Mouse (Mus musculus) CH12.LX (cell line): ENCODE data around the gene Chchd3. TPM values are rescaled to one million over a fixed set of nuclear protein-coding genes. Genes with fewer than 3 reads are reported as not detected.

Source experiments
- DNase-seq: peaks from one replicate; pipeline ENCODE4 v3.0.0-alpha.2; 2013; ENCODE audit errors: extremely low read depth
- H3K27ac ChIP-seq: 2 replicates; pipeline ENCODE4 v1.5.1; 2012; ENCODE audit warnings: low read depth, mild to moderate bottlenecking, control low read depth, moderate library complexity; ENCODE audit not compliant: insufficient read depth
- H3K27me3 ChIP-seq: replicated peaks from 2 replicates; pipeline ENCODE3; 2012; ENCODE audit warnings: inconsistent platforms
- H3K36me3 ChIP-seq, 2 experiments: replicated peaks in 1 of 2; 2 replicates each; pipeline versions ENCODE3 to v1.6.1; 2012; ENCODE audit warnings: inconsistent platforms in 1 of 2, low read length in 1 of 2, mild to moderate bottlenecking in 1 of 2, mixed read lengths in 1 of 2, moderate library complexity in 1 of 2; ENCODE audit not compliant: control insufficient read depth in 1 of 2, insufficient read depth in 1 of 2
- H3K4me1 ChIP-seq, 2 experiments: 2 replicates each; pipeline ENCODE4 v1.6.1; 2012; ENCODE audit warnings: inconsistent platforms in 1 of 2, moderate library complexity in 1 of 2; ENCODE audit not compliant: insufficient read depth in 2 of 2, control insufficient read depth in 1 of 2
- H3K4me2 ChIP-seq: 2 replicates; pipeline ENCODE4 v1.6.1; 2012; ENCODE audit warnings: low read depth, mild to moderate bottlenecking, control low read depth; ENCODE audit not compliant: poor library complexity, insufficient read depth, severe bottlenecking
- H3K4me3 ChIP-seq, 3 experiments: fragments of 150-350 bp in 1 of 3; sonication (generic) in 1 of 3; replicated peaks in 1 of 3; 2 replicates each; pipeline versions ENCODE3 to v1.5.1; 2011 to 2012; ENCODE audit warnings: low read depth in 2 of 3, low read length in 2 of 3, mild to moderate bottlenecking in 2 of 3, moderate library complexity in 2 of 3, control low read depth in 1 of 3, improper control_type of control experiment in 1 of 3, inconsistent platforms in 1 of 3, mixed read lengths in 1 of 3; ENCODE audit not compliant: poor library complexity in 1 of 3
- H3K79me2 ChIP-seq: replicated peaks from 2 replicates; pipeline ENCODE4 v1.6.1; 2012; ENCODE audit warnings: mild to moderate bottlenecking, moderate library complexity; ENCODE audit not compliant: control insufficient read depth, poor library complexity, insufficient read depth, severe bottlenecking; ENCODE audit errors: extremely low read depth
- H3K9ac ChIP-seq: 2 replicates; pipeline ENCODE4 v1.6.1; 2012; ENCODE audit warnings: low read depth, mild to moderate bottlenecking, control low read depth, moderate library complexity; ENCODE audit not compliant: insufficient read depth
- H3K9me3 ChIP-seq: replicated peaks from 2 replicates; pipeline ENCODE3; 2012; ENCODE audit warnings: low read length, inconsistent platforms, mixed read lengths
- BHLHE40 ChIP-seq: IDR thresholded peaks from 2 replicates; pipeline ENCODE4 v1.6.1; 2011; ENCODE audit warnings: mild to moderate bottlenecking, low read depth, low read length, improper control_type of control experiment
- CHD1 ChIP-seq: IDR thresholded peaks from 2 replicates; pipeline ENCODE4 v1.6.1; 2012; ENCODE audit warnings: low read depth, low read length, improper control_type of control experiment, inconsistent platforms
- ELF1 ChIP-seq: IDR thresholded peaks from 2 replicates; pipeline ENCODE4 v1.6.1; 2014; ENCODE audit warnings: low read depth, mild to moderate bottlenecking, inconsistent platforms, low read length, improper control_type of control experiment
- EP300 ChIP-seq: IDR thresholded peaks from 2 replicates; pipeline ENCODE4 v1.6.1; 2011; ENCODE audit warnings: low read length, improper control_type of control experiment
- GABPA ChIP-seq: IDR thresholded peaks from 2 replicates; pipeline ENCODE4 v1.6.1; 2012; ENCODE audit warnings: low read depth, low read length, improper control_type of control experiment, inconsistent platforms; ENCODE audit not compliant: insufficient replicate concordance
- HCFC1 ChIP-seq: IDR thresholded peaks from 2 replicates; pipeline ENCODE4 v1.6.1; 2012; ENCODE audit warnings: low read depth, mild to moderate bottlenecking, inconsistent platforms, low read length, improper control_type of control experiment
- JUN ChIP-seq: IDR thresholded peaks from 2 replicates; pipeline ENCODE4 v1.6.1; 2011; ENCODE audit warnings: low read depth, mild to moderate bottlenecking, low read length, improper control_type of control experiment, moderate library complexity; ENCODE audit not compliant: insufficient read depth
- JUND ChIP-seq: conservative IDR thresholded peaks from 2 replicates; pipeline ENCODE4 v1.6.1; 2011; ENCODE audit warnings: low read depth, low read length, improper control_type of control experiment
- MAFK ChIP-seq: IDR thresholded peaks from 2 replicates; pipeline ENCODE4 v1.6.1; 2011; ENCODE audit warnings: low read length, improper control_type of control experiment; ENCODE audit not compliant: insufficient replicate concordance
- MAX ChIP-seq: IDR thresholded peaks from 2 replicates; pipeline ENCODE4 v1.6.1; 2011; ENCODE audit warnings: low read length, improper control_type of control experiment
- MAZ ChIP-seq: IDR thresholded peaks from 2 replicates; pipeline ENCODE4 v1.6.1; 2012; ENCODE audit warnings: low read depth, mild to moderate bottlenecking, inconsistent platforms, low read length, improper control_type of control experiment, moderate library complexity
- MEF2A ChIP-seq: IDR thresholded peaks from 2 replicates; pipeline ENCODE4 v1.6.1; 2014; ENCODE audit warnings: low read depth, mild to moderate bottlenecking, inconsistent platforms, low read length, improper control_type of control experiment, borderline replicate concordance
- MYC ChIP-seq: IDR thresholded peaks from 2 replicates; pipeline ENCODE4 v1.6.1; 2011; ENCODE audit warnings: low read depth, mild to moderate bottlenecking, improper control_type of control experiment, low read length
- NELFE ChIP-seq: IDR thresholded peaks from 2 replicates; pipeline ENCODE4 v1.6.1; 2011; ENCODE audit warnings: low read depth, low read length, improper control_type of control experiment
- RCOR1 ChIP-seq: conservative IDR thresholded peaks from 2 replicates; pipeline ENCODE4 v1.6.1; 2012; ENCODE audit warnings: low read depth, mild to moderate bottlenecking, inconsistent platforms, low read length, improper control_type of control experiment
- SIN3A ChIP-seq: IDR thresholded peaks from 2 replicates; pipeline ENCODE4 v1.6.1; 2012; ENCODE audit warnings: low read length, improper control_type of control experiment, inconsistent platforms
- TCF12 ChIP-seq: IDR thresholded peaks from 2 replicates; pipeline ENCODE4 v1.6.1; 2014; ENCODE audit warnings: low read depth, mild to moderate bottlenecking, inconsistent platforms, low read length, improper control_type of control experiment
- UBTF ChIP-seq: IDR thresholded peaks from 2 replicates; pipeline ENCODE4 v1.6.1; 2012; ENCODE audit warnings: low read depth, mild to moderate bottlenecking, inconsistent platforms, low read length, improper control_type of control experiment, moderate library complexity
- USF1 ChIP-seq: IDR thresholded peaks from 2 replicates; pipeline ENCODE4 v1.6.1; 2014; ENCODE audit warnings: low read depth, mild to moderate bottlenecking, inconsistent platforms, low read length, improper control_type of control experiment
- USF2 ChIP-seq: conservative IDR thresholded peaks from 2 replicates; pipeline ENCODE4 v1.6.1; 2011; ENCODE audit warnings: low read depth, low read length, improper control_type of control experiment
- ZC3H11A ChIP-seq: IDR thresholded peaks from 2 replicates; pipeline ENCODE4 v1.6.1; 2012; ENCODE audit warnings: low read depth, mild to moderate bottlenecking, inconsistent platforms, low read length, improper control_type of control experiment
- ZKSCAN1 ChIP-seq: IDR thresholded peaks from 2 replicates; pipeline ENCODE4 v1.6.1; 2012; ENCODE audit warnings: low read depth, inconsistent platforms, low read length, improper control_type of control experiment, borderline replicate concordance
- ZMIZ1 ChIP-seq: IDR thresholded peaks from 2 replicates; pipeline ENCODE4 v1.6.1; 2012; ENCODE audit warnings: low read depth, mild to moderate bottlenecking, inconsistent platforms, low read length, improper control_type of control experiment
- ZNF384 ChIP-seq: IDR thresholded peaks from 2 replicates; pipeline ENCODE4 v1.6.1; 2012; ENCODE audit warnings: low read depth, low read length, improper control_type of control experiment, inconsistent platforms
- dilution Hi-C: fragments of 300-500 bp; cut with MboI; formaldehyde crosslinking; loops from 2 replicates; pipeline ENCODE4 v1.14.3; 2020; ENCODE audit warnings: low sequenced_read_pairs; ENCODE audit not compliant: extremely low pct_unique_long_range_greater_than_20kb, extremely low pct_ligation_motif_present
- in situ Hi-C: fragments of 300-500 bp; cut with MboI; formaldehyde crosslinking; loops from 3 replicates; pipeline ENCODE4 v1.14.3; 2019; ENCODE audit warnings: low sequenced_read_pairs, low pct_ligation_motif_present, low pct_unique_long_range_greater_than_20kb, mixed read lengths
- polyA plus RNA-seq: library from polyadenylated mRNA; unstranded; fragments of >175 nt; gene quantifications from 2 replicates; pipeline ENCODE4 v1.2.1, GENCODE M21; 2012; ENCODE audit warnings: low read depth; ENCODE audit not compliant: insufficient read length
- total RNA-seq, 2 experiments: library from RNA; depleted of rRNA; stranded (reverse); fragments of 300-350 nt in 1 of 2; fragments of >200 nt in 1 of 2; gene quantifications; 2 replicates each; pipeline ENCODE4 v1.2.3; 2012 to 2014

The Chchd3 gene
- total and polyA plus RNA-seq, 3 experiments = 116 to 197 (median 133) TPM

GRCm38 (mm10) chr6:32955481-32955880 lies 104.6 kb downstream of the Chchd3 start:
- TF ChIP-seq JUN (no peak), JUND (no peak), SIN3A (no peak), MAX (no peak), TCF12 (no peak), GABPA (no peak), BHLHE40 (no peak), MAFK (no peak), HCFC1 (no peak), ZKSCAN1 (no peak), MEF2A (no peak), ZNF384 (no peak)
- Histone ChIP-seq H3K9me3 (no peaks in the 10 kb centered on the region), H3K27ac (no peak overlapping the region), H3K4me3 (no peak overlapping the region), H3K27me3 (no peaks in the 10 kb centered on the region), H3K79me2 (0 out of 2 replicates have a peak, but pooled peaks cover 2% of the 10 kb centered on the region), H3K4me2 (no peak overlapping the region), H3K9ac (no peak overlapping the region), H3K36me3 (peaks cover 0 to 21% of the 10 kb centered on the region in 2 experiments), H3K4me1 (peaks cover 0 to 24% of the 10 kb centered on the region in 2 experiments; a peak in 2 of 4 replicates)
- dilution Hi-C loops (no loop called here), in situ Hi-C loops (no loop called here)
- DNase-seq = no peak

- Histone ChIP-seq H3K9ac (no peak overlapping the region), H3K4me3 (no peak overlapping the region), H3K9me3 (no peaks in the 10 kb centered on the region), H3K27ac (no peak overlapping the region), H3K4me2 (no peak overlapping the region), H3K27me3 (no peaks in the 10 kb centered on the region), H3K4me1 (peaks cover 0 to 12% of the 10 kb centered on the region in 2 experiments; a peak in 2 of 4 replicates), H3K36me3 (peaks cover 0 to 17% of the 10 kb centered on the region in 2 experiments), H3K79me2 (no peaks in the 10 kb centered on the region; the same call in 1 of the 2 replicates)
- dilution Hi-C loops = no loop called here
- TF ChIP-seq MYC (no peak), ZKSCAN1 (no peak), USF1 (no peak), MAZ (no peak), ZMIZ1 (no peak), NELFE (no peak), UBTF (no peak), EP300 (no peak), ZC3H11A (no peak), CHD1 (no peak), JUND (no peak), RCOR1 (no peak), BHLHE40 (no peak), SIN3A (no peak), HCFC1 (no peak), MEF2A (no peak), ELF1 (no peak), ZNF384 (no peak), USF2 (no peak)
- TF ChIP-seq, all 38 proteins: peak for 0
- in situ Hi-C loops = no loop called here
- DNase-seq = no peak
These were observed 109.1 kb downstream of the Chchd3 start for GRCm38 (mm10) chr6:32950973-32951372.
